Mouse (Mus musculus) left cerebral cortex, adult 11 months (tissue): ENCODE results near the gene Desi2.
A peak's percentile ranks its signal among the peaks of the same experiment; 100 is the strongest.
"Not testable (repeated sequence)": the region's sequence is repeated elsewhere in the genome, so short reads cannot be mapped to it uniquely, and the experiment has no call there.

Experiments
- DNase-seq: peaks from one replicate; pipeline ENCODE4 v3.0.0; 2022; ENCODE audit warnings: low spot score

Desi2 gene

DNA sequence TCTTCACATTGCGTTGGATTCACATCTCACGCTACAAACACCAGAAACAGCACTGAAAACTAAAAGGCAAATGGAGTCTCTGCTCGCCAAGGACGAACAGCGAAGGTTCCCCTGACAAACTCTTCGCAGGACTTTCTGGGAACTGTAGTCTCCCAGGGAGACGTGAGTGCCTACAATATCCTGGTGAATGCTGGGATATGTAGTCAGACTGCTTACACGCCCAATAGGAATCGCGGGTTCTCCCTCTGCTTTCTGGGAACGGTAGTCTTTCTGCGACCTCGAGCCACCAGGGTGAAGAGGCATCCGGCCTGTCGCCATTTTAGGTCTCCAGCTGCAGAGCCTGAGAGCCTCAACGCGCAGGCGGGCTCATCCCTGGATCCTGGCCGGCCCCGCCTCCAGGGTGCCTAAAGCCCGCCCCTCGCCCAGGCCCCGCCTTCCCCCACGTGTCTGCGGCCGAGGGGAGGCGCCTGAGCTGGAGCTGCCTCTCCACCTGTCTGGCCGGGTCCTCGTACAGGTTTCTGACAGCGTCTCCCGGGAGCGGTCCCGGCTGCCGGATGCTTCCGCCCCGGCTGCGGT lies at the start of gene Desi2:
TSS of gene Desi2 (plus strand) at position 202 of the 576 bp plus-strand sequence.
- DNase-seq, result peak; percentile 98

DNA sequence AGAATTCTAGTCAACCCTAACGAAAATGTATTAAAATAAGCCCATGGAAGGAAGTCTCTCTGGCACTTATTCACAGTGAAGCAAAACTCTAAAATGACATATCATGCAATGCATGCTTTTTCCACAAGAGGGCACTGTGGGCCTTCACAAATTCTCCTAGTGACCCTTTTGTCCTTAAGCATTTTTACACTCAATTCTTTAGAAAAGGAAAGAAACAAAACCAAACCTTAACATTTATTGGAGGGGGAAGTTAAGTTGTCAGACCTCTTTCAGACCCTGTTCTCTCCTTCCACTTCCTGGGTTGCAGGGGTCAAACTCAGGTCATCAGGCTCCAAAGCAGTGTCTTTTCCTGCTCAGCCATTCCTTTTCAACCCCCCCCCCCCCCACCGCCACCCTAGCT lies 40.7 kb upstream of the Desi2 start:
- DNase-seq, result peak; percentile 32

DNA sequence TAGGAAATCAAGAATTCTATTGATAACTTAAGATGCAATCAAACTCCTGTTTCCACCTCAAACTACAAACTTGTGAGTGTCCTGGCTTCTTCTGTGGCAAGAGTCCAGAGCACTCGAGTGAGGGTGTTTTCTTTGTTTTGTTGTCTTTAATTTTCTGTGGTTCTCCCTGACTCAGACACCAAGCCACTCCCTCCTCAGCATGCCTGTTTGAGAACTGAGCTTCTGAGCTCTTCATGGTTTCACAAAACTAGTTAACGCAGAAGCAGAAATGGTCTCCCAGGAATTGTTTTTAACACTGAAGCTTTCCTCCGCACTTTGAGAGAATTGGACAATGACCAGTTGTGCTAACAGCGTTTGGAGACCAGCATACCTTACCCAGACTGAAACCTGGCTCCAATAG lies 40.3 kb upstream of the Desi2 start:
- not testable (repeated sequence) for DNase-seq

DNA sequence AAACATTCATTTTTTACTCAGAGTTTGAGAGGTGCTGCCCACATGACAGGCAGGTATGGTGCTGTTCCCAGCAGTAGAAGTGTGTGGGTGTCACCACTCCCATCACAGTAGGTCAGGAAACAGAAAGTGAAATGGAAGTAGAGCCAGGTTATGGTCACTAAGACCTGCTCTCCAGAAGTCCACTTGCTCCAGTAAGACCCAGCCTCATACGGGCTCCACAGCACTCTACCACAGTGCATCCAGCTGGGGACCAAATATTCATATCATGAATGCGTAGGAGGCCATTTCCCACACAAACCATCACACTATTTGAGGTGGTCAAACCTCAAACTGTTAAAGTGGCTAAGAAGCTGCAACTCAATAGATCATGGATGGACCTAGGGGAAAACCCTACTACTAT lies 5.0 kb upstream of the Desi2 start:
- DNase-seq, result no peak

DNA sequence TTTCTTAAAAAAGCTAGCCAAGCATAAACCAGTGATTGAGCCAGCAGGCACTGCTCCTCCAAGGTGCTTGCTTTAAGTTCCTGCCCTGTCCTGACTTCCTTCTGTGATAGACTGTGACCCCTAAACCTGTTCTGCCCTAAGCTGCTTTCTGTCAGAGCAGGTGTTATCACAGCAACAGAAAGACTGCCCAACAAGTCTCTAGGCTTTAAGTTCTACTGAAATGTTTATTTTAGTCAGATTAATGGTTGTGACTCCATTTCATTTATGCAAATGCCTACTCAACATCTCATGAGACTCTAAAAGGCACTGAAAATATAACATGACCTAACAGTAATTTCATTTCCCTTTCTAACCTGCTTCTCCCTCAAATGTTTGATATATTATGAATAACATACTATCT lies 1.6 kb upstream of the Desi2 start:
- no peak for DNase-seq

DNA sequence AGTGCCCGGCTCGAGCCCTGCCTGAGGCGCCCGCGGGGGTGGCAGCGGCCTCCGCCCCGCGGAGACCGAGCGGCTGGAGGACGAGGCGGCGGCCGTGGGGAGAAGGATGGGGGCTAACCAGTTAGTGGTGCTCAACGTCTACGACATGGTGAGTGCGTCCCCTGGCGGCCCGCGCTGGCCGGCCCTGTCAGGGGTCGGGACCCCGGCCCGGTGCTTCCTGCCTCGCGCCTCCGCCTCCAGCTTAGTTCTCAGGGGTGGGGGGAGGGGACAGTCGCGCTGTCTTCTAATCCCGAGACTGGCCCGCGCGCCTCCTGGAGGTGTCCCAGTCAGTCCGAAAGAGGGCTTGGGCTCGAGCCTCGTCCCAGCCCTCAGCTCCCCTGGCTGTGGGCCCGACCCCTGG lies 593 bp downstream of the Desi2 start:
- not testable (repeated sequence) for DNase-seq

DNA sequence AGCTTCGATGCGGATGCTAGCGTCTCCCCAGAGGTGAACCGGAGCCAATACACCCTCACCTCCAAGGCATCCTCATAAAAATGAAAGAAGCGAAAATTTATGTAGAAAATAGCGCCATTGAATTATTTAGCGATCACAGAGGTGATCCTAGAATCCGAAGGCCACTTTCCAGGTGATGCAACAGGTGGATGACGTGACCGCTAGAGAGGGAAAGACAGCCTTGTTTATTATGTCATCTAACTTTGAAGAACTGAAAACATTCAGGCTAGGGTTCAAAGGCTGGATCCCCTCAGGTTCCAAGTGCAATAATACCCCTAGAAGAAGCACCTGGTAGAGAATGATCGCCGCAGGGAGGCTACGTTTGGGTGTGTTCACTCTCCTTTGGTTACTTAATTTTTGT lies 1.2 kb downstream of the Desi2 start:
- no peak for DNase-seq

DNA sequence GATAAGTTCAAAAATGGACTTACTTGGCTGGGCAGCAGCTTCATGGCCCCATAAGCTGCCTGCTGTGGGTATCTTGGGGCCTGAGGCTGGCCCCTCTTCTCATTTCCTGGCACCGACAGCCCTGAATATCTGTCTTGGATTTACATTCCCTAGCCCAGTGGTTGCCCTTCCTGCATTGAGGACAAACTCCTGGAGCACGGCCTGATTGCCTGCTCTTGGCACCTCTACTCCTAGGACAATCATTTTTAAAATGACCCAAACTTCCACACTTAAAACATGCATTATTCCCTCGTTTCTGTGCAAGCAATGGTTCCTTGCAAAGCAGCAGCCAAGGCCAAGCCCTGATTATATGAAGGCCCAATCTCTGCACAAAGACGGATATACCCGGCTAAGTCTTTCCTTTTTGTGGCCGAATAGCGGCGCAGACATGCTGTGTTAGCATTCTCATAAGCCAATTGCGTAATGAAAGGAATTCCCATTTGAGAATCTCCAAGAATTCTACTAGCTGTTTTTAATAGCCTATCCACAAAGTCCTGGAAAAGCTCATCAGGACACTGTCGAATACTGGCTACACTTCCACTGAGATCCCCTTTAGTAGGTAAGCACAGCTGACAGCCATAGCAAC lies 18.6 kb downstream of the Desi2 start:
- DNase-seq, result no peak

DNA sequence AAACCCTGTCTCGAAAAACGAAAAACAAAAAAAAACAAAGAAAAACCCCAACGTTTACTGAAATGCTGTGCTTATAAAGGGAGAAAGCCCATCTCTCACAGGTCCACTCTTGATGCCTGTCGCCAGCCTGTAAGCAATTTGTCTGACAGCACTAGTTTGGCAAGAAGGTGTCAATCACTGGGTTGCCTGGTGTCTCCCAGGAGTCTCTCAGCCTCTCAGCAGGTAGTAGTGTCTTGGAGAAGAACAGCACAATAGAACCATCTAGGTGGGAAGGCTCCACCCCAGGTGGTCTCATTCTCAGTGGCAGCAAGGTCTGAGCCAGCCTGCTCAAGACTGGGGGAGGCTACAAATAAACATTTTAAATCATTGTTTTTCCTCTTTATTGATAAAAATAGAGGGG lies 20.6 kb downstream of the Desi2 start:
- not testable (repeated sequence) for DNase-seq

DNA sequence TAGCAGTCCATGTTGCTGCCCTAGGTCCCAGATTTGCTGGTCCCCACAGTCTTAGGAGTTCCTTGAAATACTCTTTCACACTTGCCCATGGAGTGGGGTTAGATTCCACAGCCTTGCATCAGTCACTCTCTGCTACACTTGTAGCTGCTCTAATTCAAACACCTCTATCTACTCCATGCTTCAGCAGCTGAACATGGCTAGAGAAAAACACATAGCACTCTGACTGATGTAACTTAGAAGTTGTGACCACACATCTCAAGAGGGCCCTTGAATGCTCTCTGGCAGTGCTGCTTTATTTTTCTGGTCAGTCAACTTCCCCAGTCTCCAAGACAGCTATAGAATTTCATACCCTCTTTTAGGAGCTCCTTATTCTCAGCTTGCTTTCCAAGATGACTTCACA lies 22.7 kb downstream of the Desi2 start:
- no peak for DNase-seq

DNA sequence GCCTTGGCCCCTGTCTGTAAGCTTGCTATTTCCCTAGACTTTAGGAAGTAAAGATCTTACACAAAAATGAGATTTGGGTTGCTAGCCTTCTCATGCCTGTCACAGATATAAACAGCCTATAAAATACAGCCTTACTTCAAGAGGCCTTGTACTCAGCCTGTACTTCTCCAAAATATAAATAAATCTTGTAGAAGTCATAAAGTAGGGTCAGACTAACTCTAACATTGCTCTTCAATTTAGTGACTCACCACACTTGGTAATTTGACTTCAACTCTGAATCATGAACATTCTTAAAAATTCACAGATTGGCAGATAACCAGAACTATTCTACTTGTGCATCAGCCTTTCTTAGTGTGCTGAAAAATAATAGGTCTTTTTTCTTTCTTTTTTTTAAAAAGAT lies 29.9 kb downstream of the Desi2 start:
- DNase-seq, result no peak

DNA sequence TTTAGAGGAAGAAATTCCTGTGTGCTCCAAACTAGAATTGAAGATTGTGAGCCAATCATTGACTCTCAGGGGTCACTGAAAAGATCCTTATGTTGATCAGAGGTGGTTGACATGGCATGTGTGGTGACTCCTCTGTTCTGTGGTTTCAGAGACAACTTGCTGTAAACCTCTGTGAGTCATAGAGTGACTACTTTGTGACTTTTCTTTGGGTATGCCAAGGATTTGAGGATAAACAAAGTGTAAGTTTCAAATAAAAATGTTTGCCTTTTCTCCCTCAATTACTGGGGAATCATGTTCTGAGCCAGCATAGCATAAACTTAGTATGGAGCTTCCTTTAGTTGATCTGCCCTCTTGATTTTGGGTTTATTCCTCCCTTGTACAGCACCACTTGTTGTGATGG lies 31.1 kb downstream of the Desi2 start:
- no peak for DNase-seq

DNA sequence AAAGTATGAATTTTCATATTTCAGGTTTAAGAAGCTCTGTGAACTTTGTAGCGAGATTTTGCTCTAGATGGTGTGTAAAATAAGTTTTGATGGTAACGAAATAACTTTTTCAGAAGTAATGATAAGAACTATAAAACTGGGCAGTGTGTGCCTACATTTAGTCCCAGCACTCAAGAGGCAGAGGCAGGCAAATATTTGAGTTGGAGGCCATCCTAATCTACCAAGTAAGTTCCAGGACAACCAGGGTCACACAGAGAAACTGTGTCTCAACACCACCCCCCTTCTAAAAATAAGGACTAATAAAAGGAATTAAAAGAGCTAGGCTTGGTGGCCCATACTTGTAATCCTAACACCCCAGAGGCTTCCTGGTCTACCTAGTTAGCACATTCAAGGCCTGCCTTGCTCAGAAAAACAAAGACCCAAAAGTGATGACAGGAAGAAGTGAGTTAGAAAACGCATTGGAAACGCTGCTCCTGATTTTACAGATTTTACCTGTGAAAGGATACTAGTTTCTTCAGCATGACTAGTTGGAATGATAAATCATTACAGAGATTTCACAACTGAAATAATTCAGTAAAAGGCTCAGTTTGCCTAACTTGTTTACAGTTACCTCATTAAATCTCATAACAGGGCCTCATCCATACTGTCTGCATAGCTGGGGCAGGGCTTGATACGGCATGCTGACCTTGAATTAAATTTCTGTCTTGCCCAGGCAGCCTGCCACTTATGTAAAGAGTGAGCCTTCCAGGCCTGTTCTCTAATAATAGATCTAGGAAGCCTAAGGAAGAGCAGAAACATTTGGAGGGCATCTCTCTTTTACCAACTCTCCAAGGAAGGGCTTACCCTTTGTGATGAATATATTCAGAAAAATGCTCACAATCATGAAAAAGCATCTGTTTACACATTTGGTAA lies 32.2 kb downstream of the Desi2 start:
- no peak for DNase-seq

DNA sequence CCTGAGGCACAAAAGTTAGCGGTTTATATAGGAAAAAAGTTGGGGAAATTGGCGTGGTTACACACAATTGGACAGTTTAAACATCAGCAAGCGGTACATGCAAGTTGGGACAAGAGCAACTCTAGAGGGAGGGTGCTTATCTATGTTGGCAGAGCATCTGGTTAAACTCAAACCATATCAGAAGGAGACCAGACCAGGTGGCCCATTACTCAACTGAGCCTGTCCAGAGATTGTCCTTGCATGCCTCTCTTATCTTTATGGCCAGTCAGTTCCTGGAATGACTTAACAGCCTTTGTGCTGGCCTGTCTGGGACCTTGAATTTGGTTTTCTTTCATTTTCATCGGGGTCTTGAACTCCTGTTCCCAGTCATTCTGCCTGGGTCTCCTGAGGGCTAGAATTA lies 41.7 kb downstream of the Desi2 start:
- DNase-seq, result not testable (repeated sequence)

DNA sequence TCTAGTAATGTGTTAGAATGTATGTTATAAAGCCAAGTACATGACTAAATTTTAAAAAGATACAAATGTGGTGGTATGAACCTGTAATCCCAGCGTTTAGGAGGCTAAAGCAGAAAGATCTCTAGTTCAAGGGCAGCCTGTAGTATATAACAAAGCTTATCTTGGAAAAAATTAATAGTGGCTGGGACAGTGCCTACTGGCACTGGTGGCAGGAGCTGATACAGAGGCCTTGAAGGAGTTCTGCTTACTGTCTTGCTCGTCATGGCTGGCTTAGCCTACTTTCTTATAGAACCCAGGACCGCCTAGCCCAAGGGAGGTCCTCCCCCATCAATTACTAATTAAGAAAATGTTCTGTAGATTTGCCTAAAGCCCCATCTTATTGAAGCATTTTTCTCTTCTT lies 46.9 kb downstream of the Desi2 start:
- no peak for DNase-seq

DNA sequence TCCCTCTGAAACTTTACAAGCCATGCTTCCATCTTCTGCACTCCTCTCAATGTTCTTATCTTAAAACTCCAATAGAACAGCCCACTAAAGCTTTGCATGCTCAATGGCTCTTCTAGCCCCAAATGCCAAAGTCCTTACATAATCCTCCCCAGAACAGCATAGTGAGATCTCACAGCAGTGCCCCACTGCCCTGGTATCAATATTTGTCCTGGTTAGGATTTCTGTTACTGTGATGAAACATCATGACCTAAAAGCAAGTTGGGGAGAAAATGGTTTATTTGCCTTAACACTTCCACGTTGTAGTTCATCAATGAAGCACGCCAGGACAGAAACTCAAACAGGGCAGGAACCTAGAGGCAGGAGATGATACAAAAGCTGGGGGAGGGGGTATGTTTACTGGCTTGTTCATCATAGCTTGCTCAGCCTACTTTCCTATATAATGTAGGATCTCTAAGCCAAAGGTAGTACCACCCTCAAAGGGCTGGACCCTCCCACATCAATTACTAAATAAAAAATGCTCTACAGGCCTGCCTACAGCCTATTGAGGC lies 48.8 kb downstream of the Desi2 start:
- DNase-seq, result no peak

DNA sequence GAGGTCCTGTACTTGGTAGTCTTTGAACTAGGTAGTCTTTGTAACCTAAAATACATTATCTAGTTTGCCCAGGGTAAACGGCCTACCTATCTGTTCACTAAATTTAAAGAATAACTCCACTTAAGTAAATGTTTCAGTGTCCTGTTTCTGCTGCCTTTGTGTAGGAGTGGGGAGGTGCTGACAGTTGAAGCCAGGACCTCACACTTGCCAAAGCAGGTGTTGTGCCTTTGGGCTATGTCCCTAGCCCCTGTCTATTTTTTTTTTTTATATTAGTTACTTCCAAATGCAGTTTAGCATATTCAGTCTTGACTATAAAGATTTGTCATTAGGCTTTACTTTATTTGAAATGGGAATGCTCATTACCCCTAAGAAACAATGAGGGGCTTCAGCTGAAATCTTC lies 51.5 kb downstream of the Desi2 start:
- DNase-seq, result no peak

DNA sequence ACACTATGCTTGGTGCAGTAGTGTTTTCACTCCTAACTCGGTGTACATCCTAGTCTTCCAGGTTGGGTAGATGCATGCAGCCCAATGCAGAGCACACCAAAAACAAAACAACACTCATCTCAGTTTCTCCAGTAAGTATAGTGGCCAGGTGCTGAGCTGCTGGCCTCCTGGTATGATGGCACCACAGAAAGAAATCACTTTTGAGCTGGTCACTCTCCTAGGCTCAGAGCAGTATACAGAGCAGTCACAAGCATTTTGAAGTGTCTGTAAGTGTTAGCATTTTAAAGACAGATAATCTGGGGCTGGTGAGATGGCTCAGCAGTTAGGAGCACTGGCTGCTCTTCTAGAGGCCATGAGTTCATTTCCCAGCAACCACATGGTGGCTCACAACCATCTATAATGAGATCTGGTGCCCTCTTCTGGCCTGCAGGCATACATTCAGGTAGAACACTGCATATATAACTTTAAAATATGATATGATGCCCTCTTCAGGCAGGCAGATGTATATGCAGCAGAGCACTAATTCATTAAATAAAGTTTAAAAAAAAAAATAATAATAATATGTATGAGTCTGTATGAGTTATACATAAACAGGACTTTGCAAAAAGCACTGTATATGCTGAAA lies 54.8 kb downstream of the Desi2 start:
- no peak for DNase-seq

DNA sequence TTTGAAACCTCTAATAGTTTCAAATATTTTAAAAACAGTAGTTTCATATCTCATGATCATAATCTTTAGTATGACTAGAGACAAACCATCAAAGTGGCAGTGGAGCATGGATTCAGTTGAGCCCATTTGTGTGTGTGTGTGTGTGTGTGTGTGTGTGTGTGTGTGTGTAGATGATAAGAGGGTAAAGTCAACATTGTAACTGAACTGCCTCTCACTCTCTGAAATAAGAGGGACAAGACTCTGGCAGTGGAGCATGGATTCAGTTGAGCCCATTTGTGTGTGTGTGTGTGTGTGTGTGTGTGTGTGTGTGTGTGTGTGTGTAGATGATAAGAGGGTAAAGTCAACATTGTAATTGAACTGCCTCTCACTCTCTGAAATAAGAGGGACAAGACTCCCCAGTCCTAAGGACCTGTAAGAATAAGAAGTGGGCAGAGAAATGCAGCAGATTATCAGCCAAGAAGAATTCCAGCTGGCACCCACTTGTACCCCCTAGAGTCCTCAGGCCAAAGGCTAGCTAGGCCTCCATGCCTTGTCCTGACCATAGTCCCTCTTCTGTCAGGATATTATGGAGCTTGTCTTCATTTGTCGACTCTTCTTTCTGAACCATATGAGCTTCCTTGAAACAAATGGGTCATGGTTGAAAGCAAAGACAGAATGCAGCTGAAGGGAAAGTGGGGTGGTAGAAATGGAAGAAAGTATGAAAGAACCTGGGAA lies 61.0 kb downstream of the Desi2 start:
- no peak for DNase-seq

DNA sequence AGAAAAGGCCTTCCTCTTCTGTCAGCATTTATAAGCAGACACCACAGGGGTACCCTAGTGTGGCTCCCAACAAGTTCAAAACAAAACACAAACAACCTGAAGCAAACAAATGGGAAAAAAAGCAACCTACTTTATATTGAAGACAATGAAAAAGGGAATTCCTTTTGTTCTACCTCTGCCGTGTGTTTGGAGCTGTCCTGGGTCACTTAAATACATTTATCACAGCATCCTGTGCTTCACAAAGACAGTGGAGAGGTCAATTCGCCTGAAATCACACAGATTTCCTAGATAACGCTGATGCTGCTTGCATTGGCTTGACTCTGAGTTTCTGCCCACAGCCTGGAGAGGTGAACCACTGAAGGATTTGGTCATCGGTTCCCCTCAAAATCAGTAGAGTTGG lies 67.4 kb downstream of the Desi2 start:
- no peak for DNase-seq

DNA sequence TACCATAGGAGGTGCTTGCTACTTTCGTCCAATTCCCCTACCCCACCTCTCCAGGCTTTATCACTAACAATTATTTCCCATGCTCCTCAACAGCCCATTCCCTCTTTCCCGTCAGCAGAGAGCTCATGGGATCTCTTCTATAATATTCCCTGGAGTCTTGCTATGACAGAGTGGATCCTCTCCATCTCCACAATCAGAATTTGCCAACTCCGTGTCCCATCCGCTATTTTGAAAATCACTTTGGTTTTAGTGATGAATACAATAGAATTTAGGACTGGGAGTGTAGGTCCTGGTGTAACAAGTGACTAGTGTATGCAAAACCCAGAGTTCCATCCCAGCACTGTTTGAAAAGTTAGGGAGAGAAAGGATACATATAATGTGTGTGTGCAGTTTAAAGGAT lies 69.1 kb downstream of the Desi2 start:
- DNase-seq, result no peak

DNA sequence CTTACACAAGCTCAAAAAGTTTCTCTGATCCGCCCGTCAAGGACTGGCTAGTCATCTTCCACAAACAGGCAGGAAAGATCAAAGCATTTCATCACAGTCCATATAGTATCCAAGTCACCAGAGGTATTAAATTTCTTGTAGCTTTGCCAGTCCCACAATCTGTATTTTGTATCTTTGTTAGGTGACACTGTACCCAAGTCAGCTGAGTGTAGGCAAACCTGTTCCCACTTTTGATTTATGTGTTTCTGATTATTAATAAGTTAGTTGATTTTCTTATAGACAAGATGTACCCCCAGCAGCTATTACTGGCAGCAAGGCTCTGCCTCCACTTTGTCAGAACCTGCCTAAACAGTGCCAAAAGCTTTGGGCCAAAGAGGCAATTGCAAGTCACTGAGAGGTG lies 71.6 kb downstream of the Desi2 start:
- DNase-seq, result no peak
